Mouse (Mus musculus): ENCODE data around the gene Vsig8.
A peak's percentile ranks its signal among the peaks of the same experiment; 100 is the strongest.

Vsig8 gene

DNA sequence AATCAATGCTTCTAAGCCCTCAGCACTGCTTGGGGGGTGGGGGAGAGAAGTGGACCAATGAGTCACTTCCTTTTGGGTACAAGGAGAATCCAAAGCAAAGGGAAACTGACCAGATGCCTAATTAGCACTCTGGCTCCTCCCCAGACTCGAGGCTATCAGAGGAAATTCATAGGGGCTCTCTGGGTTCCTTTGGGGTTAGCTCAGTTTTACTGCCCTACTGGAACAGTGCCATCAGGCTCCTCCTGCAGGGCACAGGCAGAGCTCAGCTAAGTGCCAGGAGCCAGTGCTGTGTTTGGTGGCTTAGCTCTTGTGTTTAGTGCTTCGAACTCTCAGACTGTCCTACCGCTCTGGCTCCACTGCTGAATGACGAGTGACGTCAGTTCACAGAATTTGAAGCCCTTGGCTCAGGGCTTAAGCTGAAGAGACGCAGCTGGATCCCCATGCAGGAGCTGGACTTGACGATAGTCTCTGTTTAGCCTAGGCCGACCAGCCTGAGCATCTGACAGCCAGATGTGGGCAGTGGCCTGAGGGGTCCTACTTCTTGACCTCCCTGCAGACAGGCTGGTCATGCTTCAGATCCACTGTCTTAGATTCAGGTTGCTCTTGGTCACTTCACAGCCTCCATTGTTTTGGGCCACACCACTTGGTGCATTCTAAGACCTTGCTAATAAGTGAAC is 25.1 kb upstream of the Vsig8 start:
- peak in 1 of 2 experiments; percentile 28 for DNase-seq

DNA sequence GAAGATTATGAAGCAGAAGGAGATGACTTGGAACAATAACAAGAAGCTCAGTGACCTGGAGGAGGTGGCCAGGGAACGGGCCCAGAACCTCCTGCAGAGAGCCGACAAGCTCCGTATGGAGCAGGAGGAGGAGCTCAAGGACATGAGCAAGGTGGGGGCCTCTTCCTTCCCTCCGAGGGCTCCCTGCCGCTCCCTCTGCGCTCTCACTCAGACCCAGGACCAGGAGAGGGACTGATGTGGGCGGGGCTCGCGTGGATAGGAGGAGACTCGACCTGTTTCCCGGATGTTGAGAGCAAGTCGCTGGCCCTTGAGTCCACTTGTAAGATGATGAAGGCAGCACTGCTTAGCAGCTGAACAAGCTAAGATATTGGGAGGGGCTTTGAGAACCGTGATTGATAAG is 23.2 kb upstream of the Vsig8 start:
- peak; percentile 72 to 78 for DNase-seq

DNA sequence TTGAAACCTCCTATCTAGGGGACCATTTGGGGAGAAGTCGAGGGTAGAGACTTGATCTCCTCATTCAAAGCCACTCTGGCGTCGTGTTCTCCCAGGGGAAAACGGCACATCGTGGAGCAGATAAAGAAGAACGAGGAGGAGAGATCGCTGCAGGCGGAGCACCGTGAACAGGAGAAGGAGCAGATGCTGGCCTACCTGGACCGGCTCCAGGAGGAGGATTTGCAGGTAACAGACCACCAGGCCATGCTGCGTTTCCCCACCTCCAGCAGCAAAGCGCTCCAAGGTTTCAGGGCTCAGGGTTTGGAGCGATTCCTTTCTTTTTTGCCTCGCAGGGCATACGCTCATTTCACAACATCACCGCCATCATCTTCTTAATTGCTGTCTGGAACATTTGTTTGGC is 20.6 kb upstream of the Vsig8 start:
- peak; percentile 66 to 73 for DNase-seq

DNA sequence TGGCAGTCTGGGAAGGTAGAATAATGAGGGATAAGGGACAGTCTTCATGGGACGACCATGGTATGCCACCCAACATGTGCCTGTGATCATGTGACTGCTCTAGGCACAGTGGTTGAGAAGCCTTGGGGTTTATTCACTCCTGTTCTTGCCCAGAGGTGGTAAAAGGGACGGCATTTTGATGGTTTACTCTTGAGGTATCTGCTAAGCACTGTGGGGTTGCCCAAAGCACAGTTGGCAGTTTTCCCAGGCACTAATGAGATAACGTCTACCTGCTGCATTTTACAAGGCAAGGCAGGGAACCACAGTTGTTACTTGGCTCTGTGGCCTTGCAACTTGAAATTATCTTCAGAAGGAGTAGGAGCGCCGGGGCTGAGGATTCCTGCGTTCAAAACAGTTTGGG is 15.9 kb upstream of the Vsig8 start:
- DNase-seq, result peak; percentile 43 to 45

DNA sequence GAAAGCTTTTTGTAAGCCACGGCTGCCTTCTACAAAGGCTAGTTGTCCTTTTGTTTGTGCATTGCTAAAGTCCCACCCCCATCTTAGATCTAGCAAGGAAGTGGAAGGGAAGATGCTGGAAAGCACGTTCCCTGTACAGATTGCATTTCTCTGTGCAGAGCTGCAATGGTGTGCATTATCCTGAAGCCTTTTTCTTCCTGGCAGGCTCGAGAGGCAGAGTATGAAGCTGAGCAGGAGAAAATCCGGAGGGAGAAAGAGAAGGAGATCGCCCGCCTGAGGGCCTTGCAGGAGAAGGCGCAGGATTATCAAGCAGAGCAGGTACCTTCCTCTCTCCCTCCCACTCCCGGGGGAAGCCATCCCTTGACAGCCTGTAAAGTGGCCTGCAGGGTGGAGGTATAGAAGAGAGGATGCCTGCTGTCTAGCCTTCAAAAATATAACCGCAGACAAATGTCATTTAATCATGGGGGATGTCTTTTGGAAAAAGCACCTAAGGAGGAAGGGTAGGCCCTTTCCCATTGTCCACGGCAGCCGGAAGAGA is 15.4 kb upstream of the Vsig8 start:
- DNase-seq, result no peak

DNA sequence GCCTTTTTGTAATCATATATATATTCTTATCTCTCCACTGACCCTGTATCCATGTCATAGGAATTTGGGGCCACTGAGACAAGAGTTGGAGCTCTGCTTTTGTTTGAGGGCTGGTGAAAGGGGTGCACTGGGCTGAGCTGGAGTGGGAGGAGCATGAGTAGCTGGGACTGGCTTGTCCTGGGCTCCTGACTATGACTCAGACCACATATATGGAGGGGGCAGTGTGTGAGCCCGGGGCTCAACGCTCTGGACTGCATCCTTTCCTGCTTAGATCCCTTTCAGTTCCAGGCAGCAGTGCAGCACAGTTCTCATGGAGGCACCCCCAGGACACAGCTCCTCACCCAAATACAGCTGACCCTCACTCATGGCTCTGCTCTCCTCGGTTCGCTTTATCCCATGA is 9.7 kb upstream of the Vsig8 start:
- DNase-seq, result no peak

DNA sequence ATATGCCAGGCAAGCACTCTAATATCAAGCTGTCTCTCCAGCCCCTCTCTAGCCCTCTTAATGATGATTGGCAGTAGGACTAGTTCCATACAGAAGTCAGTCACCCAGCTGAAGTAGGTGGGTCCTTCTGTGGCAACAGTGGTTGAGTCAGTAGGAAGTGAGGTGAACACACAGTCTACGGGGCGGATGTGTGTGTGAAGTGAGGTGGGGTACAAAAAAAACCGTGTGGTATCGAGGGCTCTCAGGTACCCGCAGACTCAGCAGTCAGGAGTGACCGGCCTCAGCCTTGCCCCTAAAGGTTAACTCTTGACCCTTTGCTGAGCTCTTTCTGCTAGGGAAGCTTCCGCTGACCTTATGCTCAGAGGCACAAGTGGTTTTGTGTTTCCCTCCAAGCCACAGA is 7.2 kb upstream of the Vsig8 start:
- no peak for DNase-seq

DNA sequence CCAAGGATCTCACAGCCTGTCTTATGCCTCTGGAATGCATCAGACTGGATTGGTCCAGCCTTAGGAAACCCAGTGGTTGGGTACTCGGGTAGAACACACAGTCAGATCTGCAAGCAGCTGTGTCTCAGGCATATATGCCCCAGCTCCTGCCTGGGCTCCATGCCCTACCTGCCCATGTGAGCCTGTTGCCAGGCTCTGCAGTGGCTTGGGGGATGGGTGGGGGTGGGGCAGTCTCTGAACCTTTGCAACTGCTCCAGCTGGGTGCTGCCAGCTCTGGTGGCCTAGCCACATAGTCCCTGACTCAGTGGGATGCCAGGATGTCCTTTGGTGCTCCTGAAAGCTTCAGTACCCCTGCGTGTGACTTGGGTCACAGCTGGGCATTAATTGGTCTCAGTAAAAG is 6.4 kb upstream of the Vsig8 start:
- DNase-seq, result no peak

DNA sequence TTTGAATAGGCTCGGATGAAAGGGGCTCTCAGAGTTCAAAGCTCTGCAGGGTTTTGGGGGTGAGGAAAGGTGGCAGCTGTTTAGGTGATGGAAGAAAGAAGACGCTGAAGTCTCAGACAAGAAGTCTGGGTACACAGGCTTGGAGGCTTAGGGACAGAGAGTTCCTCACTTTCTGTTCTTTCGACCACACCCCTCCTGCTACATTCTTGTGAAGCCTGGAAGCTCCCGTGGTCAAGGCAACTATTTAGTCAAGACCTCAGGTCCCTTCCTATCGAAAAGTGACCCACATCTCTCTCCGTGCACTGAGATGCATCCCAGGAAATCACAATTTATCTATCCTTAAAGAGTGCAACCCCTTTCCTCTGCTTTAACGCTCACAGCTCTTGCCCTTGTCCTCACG is 6.0 kb upstream of the Vsig8 start:
- DNase-seq, result no peak

DNA sequence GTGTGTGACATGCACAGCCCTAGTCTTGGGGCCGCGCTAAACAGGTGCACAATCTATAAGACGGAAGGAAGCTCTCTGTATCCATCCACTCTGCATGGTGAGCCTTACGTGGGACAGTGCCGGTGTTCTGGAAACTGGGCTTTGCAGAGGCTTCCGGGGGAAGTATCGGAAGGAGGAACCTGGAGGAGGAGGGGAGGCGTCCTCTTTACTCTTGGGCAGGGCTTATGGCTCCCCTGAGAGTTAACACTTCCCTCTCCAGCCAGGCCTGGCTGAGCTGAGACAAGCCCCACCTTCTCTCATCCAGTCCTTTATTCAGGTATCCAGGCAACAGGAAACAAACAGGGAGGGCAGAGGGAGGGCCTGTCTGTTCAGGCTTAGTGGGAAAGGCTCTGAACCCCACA is 5.2 kb upstream of the Vsig8 start:
- DNase-seq, result peak; percentile 34 to 35

DNA sequence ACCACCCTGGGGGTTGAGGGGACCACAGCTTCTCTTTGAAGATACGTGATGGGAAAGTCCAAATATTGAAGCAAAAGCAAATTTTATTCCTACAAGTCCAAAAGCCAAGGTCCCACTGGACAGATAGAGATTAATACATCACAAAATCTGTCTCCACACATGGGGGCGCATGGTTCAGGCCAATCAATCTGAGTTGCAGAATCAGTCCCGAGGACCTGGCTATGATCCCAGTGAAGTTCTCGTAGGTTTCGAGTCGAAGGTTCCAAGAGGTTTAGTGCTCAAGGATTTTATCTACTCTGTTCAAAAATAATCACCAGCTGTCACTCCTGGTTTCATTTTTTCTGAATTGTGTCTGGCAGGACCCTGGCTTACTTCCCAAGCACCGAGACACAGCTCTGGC is 4.7 kb upstream of the Vsig8 start:
- DNase-seq, result peak; percentile 40 to 42

DNA sequence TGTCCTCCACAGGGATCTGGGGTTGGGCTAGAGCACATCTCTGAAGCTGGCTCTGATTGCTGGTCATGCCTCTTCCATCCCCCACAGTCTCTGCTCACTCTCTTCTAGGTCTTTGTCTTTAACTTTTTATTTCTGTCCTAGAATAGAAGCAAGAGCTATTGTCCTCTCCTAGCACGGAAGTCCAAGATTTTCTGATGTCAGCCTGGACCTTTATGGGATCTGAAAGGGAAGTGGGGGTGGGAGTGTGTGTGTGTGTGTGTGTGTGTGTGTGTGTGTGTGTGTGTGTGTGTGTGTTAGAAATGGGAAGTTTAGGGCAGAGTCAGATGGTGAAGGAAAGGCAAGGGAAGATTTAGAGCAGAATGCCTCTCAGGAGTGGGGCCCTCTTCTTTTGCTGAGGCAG is 3.1 kb upstream of the Vsig8 start:
- no peak for DNase-seq

DNA sequence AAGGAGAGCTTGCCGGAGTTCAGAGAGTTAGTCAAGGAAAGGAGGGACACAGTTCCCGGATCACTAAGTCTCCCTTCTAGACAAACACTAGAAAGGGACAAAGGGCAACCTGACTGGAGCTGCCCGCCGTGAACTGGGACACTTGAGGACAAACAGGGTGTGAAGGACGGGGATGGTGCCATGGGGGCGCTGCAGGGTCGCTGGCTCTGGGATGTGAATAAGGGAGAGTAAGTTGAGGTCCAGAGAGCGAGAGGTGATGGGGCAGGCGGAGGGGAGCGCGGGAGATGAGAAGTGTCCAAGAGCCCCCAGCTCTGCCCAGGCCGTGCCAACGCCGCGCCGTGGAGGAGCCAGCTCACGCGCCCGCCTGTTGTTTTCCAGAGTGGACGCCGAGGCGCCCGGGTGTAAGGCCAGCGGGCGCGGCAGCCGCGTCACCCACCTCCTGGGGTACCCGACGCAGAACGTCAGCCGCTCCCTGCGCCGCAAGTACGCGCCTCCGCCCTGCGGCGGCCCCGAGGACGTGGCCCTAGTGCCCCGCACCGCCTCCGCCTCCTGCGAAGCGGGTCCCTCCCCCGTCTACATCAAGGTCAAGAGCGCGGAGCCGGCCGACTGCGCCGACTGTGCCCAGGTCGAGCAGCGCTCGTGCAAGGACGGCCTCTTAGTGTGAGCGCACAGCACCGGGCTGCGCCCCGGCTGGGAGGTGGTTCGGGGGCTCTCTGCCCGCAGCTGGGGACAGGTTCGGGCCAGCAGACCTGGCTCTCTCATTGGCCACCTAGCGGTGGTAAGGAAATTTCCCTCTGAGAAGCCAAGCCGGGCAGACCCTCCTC is 7.1 kb downstream of the Vsig8 start:
- peak; percentile 82 to 86 for DNase-seq

DNA sequence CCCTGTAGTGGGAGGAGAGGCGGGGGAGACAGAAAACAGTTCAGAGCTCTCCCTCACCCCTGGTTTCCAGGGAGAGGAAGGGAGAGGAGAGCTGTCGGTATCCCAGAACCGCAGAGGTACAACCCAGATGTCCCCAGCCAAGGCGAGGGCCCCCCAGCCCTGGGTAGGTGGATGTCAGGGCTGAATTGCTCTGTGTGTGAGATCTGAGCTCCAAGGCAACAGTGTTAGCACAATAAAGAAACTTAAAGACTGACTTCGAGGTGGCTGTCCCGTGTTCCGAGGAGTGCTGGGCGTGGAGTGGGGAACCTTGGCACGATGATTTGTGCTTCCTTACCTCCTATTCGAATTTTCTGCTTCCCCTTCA is 7.7 kb downstream of the Vsig8 start:
- no peak for DNase-seq

DNA sequence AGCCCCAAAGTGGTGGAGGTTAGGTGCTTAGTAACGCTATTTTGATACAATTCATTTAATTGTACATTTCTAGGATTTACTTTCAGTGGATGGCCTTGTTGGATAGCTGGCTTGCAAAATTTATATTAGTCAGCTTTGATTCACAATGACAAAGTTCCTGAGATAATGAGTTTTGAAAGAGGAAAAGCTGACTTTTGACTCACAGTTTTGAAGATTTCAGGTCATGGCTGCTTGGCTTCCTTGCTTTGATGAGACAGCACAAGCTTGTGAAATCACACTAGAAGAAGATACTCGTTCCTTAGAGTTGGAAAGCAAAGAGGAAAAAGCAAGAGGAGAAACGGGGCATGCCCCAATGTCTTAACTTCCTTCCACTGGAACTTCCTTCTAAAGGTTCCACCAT is 10.4 kb downstream of the Vsig8 start:
- DNase-seq, result no peak

DNA sequence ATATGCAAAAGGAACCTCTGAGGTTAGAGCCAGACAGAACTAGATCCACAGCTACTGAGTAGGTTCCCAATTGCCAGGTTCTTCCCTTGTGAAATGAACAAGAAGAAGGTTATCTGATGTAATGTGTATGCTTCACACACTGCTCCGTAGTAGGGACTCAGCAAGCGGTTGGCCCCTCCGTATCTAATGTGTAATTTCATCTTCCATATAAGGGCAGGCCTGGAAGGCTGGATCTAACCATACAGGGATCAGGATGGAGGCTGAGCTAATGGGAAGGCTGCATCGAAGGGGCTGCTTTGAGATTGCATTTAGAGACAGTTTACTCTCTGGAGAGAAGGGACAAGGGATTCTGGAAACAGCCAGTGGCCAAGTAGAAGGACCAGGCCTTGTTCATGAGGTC is 12.0 kb downstream of the Vsig8 start:
- no peak for DNase-seq

DNA sequence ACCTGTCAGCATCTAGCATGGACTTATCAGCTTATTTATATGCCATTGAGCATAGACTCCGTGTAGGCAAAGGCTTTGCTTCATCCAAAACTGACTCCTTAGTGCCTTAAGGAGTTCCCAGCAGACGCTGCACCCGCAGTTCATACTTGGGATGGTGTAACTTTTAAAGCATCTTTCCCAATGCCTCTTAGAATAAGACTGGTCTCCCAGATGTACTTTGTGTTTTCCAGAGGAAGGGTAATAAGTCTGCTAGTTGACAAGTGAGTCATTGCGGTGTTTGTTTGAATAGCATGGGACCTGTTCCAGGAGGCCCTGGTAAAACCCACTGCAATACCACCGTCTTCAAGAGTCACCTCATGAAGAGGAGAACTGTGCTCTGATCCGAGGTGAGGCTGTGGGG is 24.4 kb downstream of the Vsig8 start:
- no peak for DNase-seq

DNA sequence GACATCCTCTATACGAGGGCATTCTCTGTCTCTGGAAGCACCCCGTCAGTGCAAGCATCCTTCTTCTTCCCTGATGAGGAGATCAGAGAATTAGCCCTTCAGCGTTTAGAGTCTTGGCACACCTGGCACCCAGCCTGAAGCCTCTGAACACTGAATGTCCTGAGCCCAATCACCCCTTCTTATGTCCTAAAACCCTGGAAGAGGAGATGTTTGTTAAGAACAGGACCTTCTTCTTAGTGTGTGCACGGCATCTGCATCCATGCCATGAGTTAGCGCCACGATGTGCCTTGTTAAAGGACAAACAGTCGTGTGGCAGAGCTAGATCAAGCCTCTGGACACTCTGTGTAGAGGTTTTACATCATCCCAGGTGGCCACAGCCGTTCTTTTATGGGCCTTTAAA is 26.7 kb downstream of the Vsig8 start:
- DNase-seq, result no peak

DNA sequence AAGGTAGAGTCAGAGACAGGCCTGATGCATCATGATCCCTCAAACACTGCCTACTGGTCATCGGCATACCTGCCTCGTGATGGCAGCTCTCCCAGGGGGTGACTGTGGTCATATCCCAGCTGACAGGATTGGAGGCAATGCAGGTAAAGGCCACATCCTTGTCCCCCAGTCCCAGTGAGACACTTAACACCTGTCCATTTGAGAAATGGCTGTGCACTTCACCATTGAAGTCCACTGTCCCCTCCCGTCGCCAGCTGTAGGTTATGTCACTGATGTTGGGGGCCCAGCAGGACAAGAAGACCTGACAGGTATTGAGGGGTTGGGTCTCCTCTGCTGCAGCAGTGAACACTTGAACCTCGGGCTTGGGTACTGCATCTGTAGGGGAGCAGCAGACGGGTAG is 28.5 kb downstream of the Vsig8 start:
- no peak for DNase-seq

DNA sequence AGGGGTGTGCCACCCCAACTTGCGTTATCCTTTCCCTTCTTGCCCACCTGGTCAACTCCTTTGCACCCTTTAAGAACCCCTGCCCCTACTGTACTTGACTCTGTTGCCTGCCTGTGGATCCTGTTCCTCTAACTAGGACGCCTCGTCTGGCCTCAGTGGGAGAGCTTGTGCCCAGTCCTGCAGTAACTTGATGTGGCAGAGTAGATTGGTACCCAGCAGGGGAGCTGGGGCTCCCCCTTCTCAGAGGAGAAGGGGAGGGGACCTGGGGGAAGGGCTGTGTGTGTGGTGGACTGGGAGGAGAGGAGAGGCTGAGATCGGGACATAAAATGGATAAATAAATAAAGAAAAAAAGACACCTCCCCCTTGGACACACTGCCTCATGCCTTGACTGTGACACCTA is 29.3 kb downstream of the Vsig8 start:
- no peak for DNase-seq

DNA sequence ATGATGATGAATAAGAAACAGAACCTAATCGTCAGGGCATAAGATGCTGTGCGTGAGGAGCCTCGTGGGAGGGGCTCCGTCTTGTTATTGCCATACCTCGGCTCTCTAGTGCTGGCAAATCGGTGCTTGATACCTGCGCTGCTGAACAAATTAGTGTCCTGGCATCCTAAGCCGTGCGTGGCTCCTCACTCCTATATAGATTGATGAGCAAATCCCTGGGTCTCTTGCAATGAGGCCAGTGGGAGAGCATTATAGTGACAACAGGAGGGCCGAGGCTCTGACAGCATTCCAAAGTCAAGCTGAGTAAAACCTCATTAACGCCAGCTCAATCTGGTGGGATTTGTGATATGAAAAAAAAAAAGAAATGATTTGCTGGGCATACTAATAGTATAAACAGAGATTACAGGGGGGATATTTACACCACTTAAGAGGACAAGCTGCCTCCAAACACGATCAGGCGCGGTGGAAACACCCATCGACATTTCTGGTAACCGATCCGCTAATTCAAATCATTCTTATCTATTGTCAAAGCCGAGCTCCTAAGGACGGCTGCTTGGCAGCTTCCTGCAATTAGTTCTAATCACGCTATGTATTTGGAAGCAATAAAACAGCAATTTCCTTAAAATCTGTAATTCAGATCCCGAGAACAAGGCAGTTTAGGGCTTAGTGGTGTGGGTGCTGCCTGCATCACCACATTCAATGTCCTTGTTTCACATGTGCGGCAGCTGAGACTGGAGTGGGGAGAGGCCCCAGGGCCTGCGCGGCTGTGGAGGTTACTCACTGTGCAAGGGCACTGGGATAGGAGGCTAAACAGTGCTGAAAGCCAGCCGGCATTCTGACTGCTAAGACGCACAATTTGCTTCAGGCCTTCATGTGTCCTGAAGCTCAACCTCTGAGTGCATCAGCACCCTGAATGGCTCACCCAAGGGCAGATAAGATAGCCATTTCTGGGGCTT is 30.2 kb downstream of the Vsig8 start:
- DNase-seq, result peak; percentile 38 to 40

DNA sequence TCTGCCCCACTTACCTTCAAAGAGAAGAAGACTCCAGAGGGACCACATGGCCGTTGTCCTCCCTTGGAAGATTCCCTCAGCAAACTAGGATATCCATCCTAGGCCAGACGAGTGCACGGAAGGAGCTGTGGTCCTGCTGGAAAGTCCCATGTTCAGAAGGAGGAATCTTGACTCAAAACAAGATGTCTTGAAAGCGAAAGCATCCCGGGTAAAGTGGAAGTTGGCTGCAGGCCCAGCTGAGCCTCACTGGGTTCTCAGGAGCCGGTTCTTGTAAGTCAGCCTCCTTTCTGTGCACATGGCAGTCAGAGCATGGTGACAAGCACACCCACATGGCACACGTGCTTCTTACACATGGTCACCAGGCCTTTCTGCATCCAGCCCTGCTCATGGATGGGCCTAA is 34.6 kb downstream of the Vsig8 start, which contains the start of gene Slamf8:
Slamf8 (minus strand) TSS at position 184 of the 400 bp plus-strand sequence.
- peak; percentile 10 to 15 for DNase-seq

DNA sequence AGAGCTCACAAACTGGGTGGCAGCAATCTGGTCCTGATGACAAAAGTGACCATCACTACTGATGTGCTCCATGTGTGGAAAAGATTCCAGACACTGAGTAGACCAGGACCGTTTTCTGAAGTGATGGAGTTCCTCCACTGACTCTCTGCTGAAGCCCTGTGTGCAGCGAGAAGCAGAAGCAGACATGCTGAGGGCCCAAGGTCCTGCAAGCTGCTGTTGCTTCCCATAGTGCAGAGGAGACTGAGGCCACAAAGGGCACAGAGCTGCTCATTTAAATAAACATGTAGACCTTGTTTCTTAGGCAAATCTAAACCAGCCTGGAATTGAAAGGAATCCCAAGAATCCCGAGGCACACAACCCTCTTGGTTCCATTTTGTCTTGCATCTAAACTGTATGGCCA is 37.6 kb downstream of the Vsig8 start:
- DNase-seq, result no peak

Data from cerebellum, postnatal 10 days (tissue).